Mouse (Mus musculus) kidney, adult 11 months (tissue): ENCODE measurements around the gene Atp7a.

ENCODE experiments used
- DNase-seq: peaks from one replicate; pipeline ENCODE4 v3.0.0; 2022

Gene Atp7a

DNA sequence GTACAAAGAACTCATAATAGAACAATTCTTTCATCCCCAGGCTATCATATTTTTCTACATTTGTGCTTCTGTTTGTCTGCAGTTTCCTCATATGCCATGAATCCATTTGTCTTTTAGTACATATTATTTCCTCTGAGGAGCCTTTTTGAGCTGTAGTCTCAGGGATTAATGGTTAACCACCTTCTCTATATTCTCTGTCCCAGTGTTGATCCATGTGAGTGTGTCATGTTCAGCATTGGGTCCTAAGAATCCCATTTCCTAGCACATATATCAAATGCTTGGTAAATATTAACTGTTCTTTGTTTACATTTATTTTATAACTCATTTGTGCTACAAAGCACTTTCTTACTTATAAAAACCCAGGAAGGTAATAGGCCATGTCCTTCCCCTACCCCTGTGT, 55.4 kb downstream of the Atp7a start:
- DNase-seq, result no peak

DNA sequence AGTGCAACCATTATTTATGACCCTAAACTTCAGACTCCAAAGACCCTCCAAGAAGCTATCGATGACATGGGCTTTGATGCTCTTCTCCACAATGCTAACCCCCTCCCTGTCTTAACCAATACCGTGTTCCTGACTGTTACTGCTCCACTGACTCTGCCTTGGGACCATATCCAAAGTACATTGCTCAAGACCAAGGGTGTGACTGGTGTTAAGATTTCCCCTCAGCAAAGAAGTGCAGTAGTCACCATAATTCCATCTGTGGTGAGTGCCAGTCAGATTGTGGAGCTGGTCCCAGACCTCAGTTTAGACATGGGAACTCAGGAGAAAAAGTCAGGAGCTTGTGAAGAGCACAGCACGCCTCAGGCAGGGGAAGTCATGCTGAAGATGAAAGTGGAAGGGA, 58.1 kb downstream of the Atp7a start:
- DNase-seq, result peak; percentile 17

DNA sequence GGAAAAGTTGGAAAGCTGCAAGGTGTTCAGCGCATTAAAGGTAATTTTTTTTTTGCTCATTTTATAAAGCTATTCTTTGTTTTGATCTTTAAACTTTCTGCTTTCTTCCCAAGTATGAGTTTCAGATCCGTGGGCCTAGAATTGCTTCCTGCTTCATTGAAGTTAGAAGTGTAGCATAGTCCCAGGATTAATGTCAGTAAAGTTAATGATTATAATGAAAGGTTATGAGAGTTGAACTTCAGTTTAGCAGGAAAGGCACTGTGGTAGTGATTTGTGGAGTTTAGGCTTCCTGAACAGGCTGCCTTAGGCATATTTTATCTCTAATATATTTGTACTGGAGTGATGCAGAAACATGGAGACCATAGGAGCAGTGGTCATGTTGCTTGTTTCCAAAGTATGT, 58.5 kb downstream of the Atp7a start:
- DNase-seq, result no peak

DNA sequence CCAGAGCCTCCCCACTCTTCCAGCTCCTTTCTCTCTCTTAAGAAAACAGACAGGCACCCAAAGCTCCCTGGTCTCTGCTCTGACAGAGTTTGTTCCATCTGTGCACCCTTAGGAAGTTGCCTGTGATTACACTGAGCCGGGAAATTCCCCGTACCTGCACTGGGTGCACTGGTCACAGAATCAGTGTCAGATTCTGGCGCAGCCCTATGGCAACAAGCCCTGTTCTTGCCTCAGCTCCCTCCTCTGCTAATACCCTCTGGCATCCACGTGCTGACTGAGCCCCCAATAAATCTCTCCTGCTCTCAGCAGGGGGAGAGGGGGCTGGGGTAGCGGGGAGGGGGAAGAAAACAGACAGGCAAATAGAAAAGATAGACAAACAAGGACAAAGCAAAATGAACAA, 65.9 kb downstream of the Atp7a start:
- DNase-seq, result no peak

DNA sequence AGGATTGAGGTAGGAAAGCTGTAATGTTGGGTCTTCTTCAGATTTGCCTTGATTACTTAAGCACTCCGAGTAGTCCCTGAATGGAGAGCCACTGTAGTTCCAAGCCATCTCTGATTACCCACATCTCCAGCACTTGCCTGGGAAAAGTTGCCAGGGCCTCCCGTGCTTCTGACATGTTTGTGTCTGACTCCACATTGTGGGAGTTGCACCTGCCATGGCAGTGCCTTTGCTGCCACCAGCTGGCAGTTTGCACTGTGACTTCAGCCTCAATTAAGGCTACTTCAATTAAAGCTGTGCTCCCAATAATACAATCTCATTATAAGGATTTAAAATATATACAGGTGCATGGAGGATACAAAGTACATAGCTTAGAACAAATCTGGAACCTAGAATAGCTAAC, 78.4 kb downstream of the Atp7a start:
- DNase-seq, result peak; percentile 51

DNA sequence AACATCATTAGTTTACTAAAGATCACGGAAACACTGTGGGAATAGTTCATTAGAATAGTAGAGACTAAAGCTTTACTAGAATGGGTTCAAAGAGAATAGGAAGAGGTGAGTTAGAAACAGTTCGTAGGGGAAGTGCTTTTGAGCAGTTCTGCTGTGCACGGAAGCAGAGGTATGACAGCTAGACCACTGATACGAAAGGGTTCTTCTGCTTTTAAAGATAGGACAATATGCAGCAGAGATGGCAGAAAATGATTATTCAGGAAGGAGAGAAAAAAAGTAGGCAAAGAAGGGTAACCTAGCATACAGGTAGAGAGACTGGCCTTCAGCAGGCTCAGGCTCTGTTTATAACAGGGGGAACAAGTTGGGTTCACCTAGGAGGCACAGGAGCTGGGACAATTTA, 86.8 kb downstream of the Atp7a start:
- no peak for DNase-seq

DNA sequence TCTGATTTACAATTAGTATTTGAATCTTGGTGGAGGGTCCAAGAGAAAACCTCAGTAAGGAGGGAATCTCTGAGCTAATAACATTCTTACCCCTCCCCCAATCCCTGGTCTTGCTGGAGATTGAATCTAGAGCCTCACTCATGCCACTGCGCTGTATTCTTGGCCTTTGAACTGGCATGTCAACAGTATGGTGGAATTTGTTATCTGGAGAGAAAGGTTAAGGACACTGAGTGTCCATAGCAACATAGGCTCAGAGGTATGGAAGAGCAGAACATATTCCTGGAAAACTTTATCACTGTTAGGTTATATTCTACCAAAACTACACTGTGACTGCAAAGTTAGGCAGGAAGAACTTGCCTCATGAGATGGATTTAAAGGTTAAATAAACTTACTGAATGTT, 87.6 kb downstream of the Atp7a start:
- no peak for DNase-seq

DNA sequence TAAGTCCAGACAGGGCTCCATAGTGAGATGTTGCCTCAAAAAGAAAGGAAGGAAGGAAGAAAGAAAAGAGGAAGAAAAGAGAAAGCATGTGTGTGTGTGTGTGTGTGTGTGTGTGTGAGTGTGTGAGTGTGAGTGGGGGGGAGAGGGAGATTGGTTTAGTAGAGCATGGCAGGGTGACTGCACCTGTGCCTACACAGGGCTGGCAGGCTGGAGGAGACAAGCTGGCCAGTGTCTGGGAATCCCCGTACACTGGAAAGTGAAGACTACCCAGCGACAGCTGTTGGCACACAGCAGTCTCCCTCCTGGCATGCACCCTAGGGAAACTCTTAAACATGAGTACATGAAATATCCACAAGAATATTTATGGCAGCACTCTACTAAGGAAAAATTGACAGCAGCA, 95.7 kb downstream of the Atp7a start:
- DNase-seq, result no peak

DNA sequence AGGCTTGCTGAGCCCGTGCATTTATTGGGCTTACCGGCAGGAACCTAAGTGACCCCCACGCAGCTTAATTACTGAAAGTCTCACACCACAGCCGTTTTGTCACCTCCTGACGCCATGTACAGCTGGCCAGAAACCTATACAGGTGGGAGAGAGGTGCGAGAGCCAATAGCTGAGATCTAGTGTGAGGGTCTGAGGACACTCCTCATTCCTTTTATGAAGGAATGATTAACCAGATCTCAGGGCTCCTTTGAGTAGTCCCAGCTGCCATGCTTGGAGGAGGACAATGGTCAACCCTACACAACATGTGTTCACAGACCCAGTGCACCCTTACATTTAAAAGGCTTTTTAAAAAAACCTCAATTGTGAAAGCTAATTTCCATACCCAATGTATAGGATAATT, 101.2 kb downstream of the Atp7a start:
- DNase-seq, result no peak

DNA sequence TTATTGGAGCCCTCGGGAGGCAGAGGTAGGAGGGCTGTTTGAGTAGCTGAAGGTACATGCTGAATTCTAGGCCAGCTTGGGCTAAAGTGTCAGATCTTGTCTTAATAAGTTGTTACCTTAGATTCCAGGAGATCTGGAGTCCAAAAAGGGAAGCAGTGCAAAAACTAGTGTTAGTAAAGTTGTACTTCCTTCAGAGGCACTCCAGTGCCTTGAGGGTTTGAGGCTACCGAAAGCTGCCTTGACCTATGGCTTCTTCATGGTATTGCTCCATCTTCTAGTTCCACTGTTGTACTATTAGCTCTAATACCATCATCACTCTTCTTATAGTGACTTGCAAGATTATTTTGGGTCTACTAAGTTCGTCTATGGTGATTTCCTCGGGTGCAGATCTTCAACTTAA, 102.8 kb downstream of the Atp7a start:
- no peak for DNase-seq

DNA sequence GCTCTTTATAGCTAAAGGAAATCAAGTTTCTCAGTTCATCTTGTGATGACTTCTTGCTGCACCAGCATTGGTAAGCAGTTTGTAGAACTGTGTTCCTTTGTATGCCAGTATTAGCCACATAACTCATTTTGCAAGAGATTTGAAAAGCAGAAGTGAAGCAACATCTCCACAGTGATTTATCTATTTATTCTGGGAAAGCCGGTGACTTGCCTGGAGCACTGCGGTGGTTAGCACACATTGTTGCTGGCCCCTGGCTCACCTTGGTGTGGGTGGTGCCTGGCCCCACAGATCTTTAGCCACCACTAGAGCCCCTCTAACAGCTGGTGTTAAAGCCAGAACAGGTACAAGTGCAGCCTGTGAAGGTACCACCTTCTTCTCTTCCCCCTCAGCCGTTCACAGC, 107.8 kb downstream of the Atp7a start:
- DNase-seq, result no peak

DNA sequence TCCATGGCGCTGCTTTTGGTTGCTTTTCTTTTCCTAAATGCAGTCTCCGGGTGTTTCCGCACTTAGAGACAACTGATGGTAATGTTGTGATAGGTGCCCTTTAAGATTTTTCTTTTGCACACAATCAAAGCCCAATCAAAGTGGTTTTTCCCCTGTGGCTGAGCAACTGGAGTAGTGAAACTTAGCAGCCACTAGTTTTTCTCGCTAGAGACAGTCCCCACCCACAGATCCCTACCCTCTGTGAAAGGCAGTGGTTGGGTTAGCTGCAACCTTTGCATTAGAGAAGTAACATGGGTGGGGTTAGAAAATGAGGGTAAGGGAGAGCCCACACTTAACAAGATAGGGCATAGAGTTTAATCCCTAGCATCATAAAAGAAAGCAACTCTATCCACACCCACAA, 108.4 kb downstream of the Atp7a start:
- DNase-seq, result no peak

DNA sequence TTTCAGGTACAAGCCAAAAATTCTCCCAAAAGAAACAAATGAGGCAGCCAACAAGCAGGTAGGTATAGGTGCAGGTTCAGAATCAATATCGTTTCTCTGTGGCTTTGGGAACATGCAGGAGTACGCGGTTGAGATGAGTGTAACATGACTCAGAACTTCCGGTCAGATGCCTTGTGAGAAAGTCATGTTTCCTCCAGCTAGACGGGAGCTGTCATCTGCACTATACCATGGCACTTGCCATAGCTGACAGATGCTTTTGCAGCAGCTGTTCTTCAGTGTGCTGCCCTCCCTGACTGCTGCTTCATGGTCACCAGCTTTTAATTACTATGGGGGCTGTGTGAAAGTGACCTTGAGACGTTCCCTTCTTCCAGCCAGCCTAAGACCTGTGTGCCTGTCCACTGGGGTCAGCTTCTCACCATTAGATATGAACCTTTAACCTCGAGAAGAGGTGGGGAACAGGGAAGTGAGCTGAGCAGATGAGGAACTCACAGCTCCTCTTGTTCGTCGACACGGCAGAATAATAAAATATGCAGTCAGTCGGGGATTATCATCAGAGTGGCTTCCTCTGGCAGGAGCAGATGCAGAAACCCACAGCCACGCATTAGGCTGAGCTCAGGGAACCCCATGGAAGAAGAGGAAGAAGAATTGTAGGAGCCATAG, 109.0 kb downstream of the Atp7a start:
- no peak for DNase-seq

DNA sequence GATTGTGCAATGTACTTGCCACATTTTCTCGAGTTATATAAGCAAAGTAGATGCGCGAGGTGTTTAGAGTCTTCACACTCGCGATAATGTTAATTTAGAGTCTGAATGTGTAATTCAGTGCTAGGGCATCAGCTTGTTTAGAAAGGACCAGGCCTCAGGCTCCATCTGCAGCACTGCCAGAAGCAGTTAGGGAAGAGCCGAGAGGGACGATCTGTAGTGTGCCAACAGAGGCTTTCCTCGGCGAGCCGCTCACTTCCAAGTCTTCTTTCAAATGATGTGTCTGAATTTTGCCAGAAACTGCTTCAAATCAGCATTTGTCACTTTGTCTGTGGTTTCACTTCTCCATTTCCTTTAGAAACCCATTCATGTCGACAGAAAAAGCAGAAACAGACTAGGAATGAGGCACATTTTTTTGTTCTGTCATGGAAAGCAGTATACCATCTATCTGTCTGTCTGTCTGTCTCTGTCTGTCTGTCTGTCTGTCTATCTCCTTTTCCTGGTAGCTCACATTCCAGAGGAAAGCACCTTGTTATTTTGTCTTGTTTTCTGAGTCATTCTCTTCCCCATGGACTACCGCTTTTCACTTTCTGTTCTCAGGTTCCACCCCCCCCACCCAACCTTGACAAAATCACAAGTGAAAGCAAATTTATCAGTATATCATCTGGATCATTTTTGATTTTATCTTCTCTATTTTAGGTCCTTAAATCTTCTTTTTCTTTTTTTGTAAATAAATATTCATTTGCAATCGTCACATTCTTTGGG, 112.4 kb downstream of the Atp7a start:
- no peak for DNase-seq

DNA sequence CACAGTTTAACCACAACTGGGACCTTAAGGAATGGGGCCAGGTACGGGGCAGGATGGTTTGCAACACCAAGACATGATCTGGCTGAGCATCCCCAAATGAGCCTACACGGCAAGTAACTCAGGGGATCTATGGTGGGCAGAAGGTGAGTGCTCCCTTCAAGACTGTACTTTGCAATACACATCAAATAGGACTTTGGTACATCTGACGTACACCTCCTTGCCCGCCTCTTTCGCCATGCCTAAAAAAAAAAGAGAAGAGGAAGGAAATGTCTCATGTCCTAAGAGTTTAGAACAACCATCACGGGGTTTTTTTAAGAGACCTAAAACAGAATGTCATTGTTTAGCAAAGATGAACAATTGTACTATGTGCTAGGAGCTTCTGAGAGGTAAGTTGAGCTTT, 115.9 kb downstream of the Atp7a start, which contains the start of gene Tlr13:
Gene Tlr13, plus strand, starts transcription at position 269 of the 400 bp plus-strand sequence.
- DNase-seq, result no peak

DNA sequence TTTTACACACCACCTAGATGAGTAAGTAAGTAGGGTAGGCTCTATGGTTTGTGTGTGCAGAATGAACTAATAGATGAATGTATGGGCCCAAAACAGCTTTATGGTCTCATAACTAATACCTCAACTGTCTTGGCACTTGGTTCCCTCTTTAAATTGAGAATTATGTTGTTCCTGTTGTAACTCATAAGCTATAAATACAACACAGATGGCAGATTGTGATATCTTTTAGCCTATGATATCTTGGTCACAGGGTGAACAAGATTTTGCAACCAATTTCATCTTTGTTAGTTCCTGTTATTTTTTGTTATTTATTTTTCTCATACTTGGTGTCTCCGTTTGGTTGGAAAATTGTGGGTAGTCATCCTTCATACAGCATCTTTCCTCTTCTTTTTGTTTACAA, 121.1 kb downstream of the Atp7a start:
- no peak for DNase-seq

DNA sequence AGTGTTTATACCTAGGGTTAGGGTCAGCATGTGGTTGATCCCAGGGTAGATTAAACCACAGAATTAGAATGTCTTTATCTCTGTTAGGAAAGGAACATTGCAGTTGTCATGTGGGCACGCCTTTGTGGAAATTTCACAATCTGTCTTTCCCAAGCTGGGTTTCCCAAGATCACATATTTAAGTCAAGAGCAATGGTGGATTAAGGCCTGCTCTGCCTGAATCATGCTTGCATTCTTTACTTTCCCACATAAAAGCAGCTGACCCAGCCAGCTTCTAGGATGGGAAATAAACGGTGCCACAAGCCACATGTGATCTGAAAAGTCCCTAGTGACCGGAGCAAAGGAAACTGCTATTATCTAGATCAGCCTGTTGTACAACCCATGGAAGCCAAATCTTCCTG, 122.4 kb downstream of the Atp7a start:
- DNase-seq, result no peak

DNA sequence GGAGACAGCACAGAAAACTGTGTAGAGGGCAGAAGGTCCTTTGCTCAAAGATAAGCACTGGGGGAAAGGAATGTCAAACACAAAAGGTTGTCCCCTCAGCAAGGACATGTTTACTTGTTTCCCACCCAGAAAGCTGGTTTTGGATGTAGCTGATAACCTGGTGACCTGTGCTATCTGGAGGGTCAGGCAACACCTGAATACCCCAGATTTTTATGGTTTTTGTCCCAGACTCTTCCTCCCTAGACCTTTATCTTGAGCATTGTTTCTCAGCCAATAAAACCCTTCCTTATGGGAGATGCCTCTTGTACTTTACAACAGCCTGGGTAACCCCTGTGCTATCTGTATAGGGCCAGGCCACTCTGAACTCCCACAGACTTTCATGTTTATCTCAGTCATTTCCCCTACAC, 127.1 kb downstream of the Atp7a start:
- DNase-seq, result no peak

DNA sequence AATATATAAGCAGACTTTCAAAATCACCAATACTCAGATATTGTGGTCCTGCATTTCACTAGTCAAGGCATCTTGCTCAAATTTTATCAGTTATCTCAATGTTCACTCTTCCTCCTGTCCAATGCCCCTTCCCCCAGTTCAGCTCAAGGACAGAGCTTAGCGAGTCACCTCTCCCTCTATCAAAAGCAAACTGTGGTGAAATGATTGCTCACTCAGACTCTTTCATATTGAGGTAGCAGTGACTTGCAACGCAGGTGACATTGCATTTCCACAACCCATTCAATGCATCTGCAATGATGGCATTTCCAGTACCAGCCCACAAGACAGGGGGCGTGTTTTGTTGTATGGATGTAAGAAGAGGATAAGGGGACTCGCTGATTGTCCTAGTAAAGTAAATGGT, 128.8 kb downstream of the Atp7a start:
- no peak for DNase-seq

DNA sequence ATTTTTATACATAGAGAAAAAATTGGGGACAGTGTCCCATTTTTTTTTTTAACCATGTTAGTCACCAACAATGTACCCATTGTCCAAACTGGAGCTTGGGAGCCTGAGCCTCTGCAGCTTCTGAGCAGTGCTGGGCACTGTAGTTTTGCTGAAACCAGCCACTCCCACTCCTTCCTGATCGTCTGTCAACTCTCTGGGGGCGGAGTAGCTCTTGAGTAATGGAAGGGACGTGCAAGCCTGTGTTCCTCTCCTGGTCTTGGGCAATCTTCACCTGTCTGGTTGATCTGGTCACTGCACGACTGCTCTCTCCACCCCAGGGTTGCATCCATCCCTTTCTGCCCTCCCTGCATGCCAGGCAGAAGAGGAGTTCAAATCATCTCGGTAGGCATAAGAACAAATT, 136.9 kb downstream of the Atp7a start:
- no peak for DNase-seq

DNA sequence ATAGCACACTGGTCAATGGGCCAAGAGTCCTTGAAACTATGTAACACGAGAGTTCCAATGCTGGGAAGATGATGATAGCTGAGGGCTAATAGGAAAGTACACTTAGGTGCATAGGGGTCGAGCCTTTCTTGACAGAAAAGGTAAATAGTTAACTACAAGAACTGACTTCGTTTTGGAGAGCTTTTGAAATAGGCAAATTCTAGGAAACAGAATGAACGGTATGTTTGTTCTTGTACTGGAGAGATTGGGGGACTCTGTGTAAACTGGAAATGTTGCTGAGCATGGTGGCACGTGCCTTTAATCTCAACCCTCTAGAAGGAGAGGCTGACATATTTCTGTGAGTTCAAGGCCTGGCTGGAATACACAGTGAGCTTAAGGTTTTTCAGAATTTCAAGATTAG, 137.5 kb downstream of the Atp7a start:
- no peak for DNase-seq

DNA sequence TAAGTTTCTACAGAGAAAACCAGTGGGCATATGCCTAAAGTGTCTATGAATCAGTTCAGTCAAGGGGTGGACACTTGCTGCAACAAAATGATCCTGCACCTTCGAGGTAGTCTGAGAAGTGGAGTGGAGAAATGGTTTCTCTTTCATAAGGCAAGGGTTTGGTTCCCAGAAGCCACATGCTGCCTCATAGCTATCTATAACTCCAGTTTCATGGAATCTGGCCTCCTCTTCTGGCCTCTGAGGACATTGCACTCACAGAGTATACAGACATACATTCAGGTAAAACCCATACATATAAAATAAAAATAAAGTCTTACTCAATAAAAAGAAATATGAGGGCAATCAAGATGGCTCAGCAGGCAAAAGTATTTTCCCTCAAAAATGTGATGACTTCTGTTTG, 138.0 kb downstream of the Atp7a start:
- DNase-seq, result no peak

DNA sequence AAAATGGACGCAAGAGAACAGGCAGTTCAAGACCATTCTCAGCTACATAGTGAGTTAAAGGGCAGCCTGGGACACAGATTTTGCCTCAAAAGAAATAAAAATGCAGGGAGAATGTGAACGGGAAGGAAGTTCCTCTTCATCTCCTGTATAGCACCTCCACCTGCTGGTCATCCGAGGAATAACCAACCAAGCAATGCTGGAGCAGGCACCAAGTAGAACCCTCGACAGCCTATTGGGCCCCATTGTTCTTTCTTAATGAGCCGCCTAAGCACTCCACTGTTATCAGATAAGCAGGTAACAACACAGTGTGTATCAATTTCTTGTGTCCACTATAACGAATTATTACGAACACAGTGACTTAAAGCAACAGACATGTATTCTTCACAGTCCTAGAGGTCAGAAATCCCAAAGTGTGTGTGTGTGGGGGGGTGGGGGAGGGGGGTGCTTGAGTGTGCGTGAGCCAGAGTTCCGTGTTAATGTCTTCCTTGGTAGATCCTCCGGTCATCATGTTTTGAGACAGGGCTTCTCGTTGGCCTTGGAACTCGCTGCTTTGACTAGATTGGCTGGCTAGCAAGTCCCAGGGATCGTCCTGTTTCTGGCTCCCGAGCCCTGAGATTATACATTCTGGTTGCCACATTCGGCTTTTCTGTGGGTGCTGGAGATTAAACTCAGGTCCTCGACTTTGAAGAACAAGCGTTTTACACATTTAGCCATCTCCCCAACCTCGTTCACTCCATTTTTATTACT, 144.2 kb downstream of the Atp7a start:
- peak; percentile 54 for DNase-seq

DNA sequence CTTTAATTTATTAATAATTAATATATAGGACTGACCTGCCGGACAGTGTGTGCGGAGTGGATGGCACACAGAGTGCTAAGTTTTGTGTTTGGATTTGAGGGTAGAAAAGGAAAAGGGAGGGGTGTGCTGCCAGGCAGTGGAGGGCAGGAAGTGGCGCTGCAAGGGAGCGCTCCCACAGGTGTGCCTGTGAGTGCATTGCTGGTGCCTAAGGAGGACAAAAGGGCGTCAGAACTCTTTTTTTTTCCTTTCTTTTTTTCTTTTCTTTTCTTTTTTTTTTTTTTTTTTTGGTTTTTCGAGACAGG, 144.7 kb downstream of the Atp7a start:
- DNase-seq, result no peak
